Mouse (Mus musculus): ENCODE results near the gene Exoc6b.
A peak's percentile ranks its signal among the peaks of the same experiment; 100 is the strongest.

Gene Exoc6b

GRCm38 (mm10) chr6:85044621-85045152 is 24.6 kb downstream of the Exoc6b start:
- Histone ChIP-seq H3K27me3 (ENCODE audit: control insufficient read depth, insufficient read depth, low read length, poor library complexity, severe bottlenecking) (no peaks in the 10 kb centered on the region; the same call in 1 of the 2 replicates), H3K36me3 (ENCODE audit: control insufficient read depth, insufficient read depth, low read length, poor library complexity, severe bottlenecking) (no peaks in the 10 kb centered on the region)
- DNase-seq (ENCODE audit: low read depth, low spot score): no peak

- Histone ChIP-seq H3K27me3 (ENCODE audit: control insufficient read depth, insufficient read depth, low read length, poor library complexity, severe bottlenecking) (no peaks in the 10 kb centered on the region), H3K36me3 (ENCODE audit: control insufficient read depth, insufficient read depth, low read length, poor library complexity, severe bottlenecking) (no peaks in the 10 kb centered on the region)
- peak; percentile 79 for DNase-seq (ENCODE audit: low read depth, low spot score)
Observed at GRCm38 (mm10) chr6:85037677-85038076, 31.6 kb downstream of the Exoc6b start.

- no peaks in the 10 kb centered on the region for H3K36me3 ChIP-seq (ENCODE audit: control insufficient read depth, insufficient read depth, low read length, poor library complexity, severe bottlenecking)
- no peaks in the 10 kb centered on the region for H3K27me3 ChIP-seq (ENCODE audit: control insufficient read depth, insufficient read depth, low read length, poor library complexity, severe bottlenecking)
- DNase-seq (ENCODE audit: low read depth, low spot score): no peak
Observed at GRCm38 (mm10) chr6:85029671-85030070, 39.6 kb downstream of the Exoc6b start.

GRCm38 (mm10) chr6:85024403-85024802 is 44.9 kb downstream of the Exoc6b start:
- H3K36me3 ChIP-seq (ENCODE audit: control insufficient read depth, insufficient read depth, low read length, poor library complexity, severe bottlenecking): no peaks in the 10 kb centered on the region
- DNase-seq (ENCODE audit: low read depth, low spot score): no peak
- H3K27me3 ChIP-seq (ENCODE audit: control insufficient read depth, insufficient read depth, low read length, poor library complexity, severe bottlenecking): no peaks in the 10 kb centered on the region

DNA sequence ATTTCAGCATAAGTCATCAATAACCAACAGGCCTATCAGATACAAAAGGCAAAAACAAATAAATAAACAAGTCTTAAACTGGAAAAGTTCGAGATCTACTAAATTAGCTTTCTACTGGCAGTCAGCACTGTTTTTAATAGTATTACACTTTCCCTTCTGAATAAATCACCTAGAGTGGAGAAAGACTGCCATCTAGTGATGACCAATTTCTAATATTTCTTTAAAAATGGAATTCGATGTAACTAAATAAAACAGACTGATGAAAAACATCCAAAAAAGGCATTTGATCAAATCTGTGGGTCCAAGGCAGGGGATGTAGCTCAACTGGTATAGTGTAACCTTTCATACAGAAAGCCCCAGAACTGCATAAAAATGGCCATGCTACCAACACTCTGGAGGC is 52.3 kb downstream of the Exoc6b start:
- Histone ChIP-seq H3K27me3 (ENCODE audit: control insufficient read depth, insufficient read depth, low read length, poor library complexity, severe bottlenecking) (no peaks in the 10 kb centered on the region), H3K36me3 (ENCODE audit: control insufficient read depth, insufficient read depth, low read length, poor library complexity, severe bottlenecking) (no peaks in the 10 kb centered on the region)
- peak; percentile 18 for DNase-seq (ENCODE audit: low read depth, low spot score)

GRCm38 (mm10) chr6:85013906-85014305 is 55.4 kb downstream of the Exoc6b start:
- no peak for DNase-seq (ENCODE audit: low read depth, low spot score)
- no peaks in the 10 kb centered on the region for H3K36me3 ChIP-seq (ENCODE audit: control insufficient read depth, insufficient read depth, low read length, poor library complexity, severe bottlenecking)
- H3K27me3 ChIP-seq (ENCODE audit: control insufficient read depth, insufficient read depth, low read length, poor library complexity, severe bottlenecking): no peaks in the 10 kb centered on the region

GRCm38 (mm10) chr6:85010397-85010796 is 58.9 kb downstream of the Exoc6b start:
- Histone ChIP-seq H3K36me3 (ENCODE audit: control insufficient read depth, insufficient read depth, low read length, poor library complexity, severe bottlenecking) (no peaks in the 10 kb centered on the region), H3K27me3 (ENCODE audit: control insufficient read depth, insufficient read depth, low read length, poor library complexity, severe bottlenecking) (no peaks in the 10 kb centered on the region)
- DNase-seq (ENCODE audit: low read depth, low spot score): no peak

DNA sequence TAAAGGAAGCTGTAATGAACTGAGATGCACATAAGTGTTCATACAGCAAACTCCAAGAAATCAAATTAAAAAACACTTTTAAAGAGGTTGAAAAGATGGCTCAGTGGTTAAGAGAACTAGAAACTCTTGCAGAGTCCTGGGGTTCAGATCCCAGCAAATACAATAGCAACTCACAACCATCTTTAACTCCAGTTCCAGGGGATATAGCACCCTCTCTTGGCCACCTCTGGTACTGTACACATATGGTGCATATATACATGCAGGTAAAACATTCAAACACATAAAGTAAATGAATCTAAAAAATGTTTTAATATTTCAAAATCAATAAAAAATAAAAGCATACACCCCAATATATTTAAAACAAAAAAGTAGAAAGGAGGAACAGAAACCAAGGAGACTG is 73.9 kb downstream of the Exoc6b start:
- Histone ChIP-seq H3K27me3 (ENCODE audit: control insufficient read depth, insufficient read depth, low read length, poor library complexity, severe bottlenecking) (no peaks in the 10 kb centered on the region), H3K36me3 (ENCODE audit: control insufficient read depth, insufficient read depth, low read length, poor library complexity, severe bottlenecking) (no peaks in the 10 kb centered on the region)
- DNase-seq (ENCODE audit: low read depth, low spot score): no peak

DNA sequence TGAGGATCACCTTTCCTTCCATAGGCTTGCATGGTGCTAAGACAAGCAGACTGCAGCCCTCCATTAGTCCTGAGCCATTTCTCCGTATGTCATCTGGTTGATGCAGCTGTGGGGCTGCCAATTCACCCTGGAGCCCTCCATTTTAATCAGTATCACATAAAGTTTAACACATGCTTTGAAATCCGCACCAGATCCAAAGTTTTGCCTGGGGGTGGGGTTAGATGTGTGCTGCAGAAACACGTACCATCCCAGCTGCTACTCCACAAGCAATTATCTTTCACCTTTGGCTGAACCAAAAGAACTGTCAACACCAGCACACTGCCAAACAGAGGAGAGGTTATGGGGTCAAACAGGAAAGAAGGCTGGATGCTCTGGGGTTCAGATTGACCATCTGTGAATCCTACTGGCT is 92.7 kb downstream of the Exoc6b start:
- Histone ChIP-seq H3K36me3 (ENCODE audit: control insufficient read depth, insufficient read depth, low read length, poor library complexity, severe bottlenecking) (no peaks in the 10 kb centered on the region), H3K27me3 (ENCODE audit: control insufficient read depth, insufficient read depth, low read length, poor library complexity, severe bottlenecking) (no peaks in the 10 kb centered on the region)
- DNase-seq (ENCODE audit: low read depth, low spot score): no peak

DNA sequence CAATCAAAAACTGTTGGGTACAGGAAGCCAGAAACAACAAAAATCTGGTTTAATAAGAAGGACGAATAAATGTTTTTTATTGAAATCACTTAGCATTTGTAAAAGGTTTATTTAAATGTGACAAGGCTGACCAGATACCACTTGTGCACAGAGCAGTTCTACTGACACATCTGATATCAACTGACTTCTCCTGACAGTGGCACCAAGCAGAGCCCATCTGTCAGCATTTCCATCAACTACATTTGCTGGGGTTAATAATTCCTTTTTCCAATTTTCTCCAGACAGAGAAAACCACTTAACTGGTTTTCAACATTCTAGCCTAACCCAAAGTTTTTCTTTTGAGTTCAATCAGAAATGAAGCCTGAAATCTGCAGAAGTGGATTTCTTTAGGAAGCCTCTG is 100.8 kb downstream of the Exoc6b start:
- H3K27me3 ChIP-seq (ENCODE audit: control insufficient read depth, insufficient read depth, low read length, poor library complexity, severe bottlenecking): no peaks in the 10 kb centered on the region
- H3K36me3 ChIP-seq (ENCODE audit: control insufficient read depth, insufficient read depth, low read length, poor library complexity, severe bottlenecking): no peaks in the 10 kb centered on the region
- no peak for DNase-seq (ENCODE audit: low read depth, low spot score)

DNA sequence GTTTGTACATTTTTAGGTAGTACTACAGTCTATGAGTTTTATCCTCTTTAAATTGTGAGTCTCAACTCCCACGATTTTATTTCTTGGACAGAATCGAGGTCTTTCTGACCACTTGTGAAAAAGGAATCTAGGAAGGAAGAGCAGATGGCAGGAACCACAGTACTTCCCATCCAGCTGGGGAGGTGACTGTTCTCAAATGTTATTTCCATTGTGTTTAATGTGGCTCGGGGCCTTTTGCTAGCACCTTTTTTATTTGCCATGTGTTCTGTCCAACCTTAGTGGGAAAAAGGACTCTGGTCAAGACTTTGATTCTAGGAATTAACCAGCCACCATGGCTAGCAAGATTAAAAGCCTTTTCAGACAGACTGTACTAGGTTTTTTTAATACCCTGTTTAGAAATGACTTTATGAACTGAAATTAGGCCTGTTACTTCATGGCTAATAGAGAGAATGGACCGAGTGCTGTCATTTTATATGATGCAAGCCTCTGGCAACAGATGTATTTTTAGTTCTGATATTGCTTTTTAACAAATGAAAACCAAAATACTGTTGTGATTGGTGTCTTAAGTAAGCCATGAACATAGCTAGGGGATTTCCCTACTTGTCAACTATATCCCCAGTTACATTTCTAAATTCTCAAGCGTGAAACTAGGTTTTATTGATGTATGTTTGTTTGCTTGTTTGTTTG is 104.4 kb downstream of the Exoc6b start:
- Histone ChIP-seq H3K36me3 (ENCODE audit: control insufficient read depth, insufficient read depth, low read length, poor library complexity, severe bottlenecking) (no peaks in the 10 kb centered on the region), H3K27me3 (ENCODE audit: control insufficient read depth, insufficient read depth, low read length, poor library complexity, severe bottlenecking) (no peaks in the 10 kb centered on the region)
- no peak for DNase-seq (ENCODE audit: low read depth, low spot score)

GRCm38 (mm10) chr6:84963044-84963443 is 106.3 kb downstream of the Exoc6b start:
- DNase-seq (ENCODE audit: low read depth, low spot score): no peak
- H3K27me3 ChIP-seq (ENCODE audit: control insufficient read depth, insufficient read depth, low read length, poor library complexity, severe bottlenecking): no peaks in the 10 kb centered on the region
- H3K36me3 ChIP-seq (ENCODE audit: control insufficient read depth, insufficient read depth, low read length, poor library complexity, severe bottlenecking): no peaks in the 10 kb centered on the region

GRCm38 (mm10) chr6:84961763-84962162 is 107.5 kb downstream of the Exoc6b start:
- DNase-seq (ENCODE audit: low read depth, low spot score): no peak
- Histone ChIP-seq H3K36me3 (ENCODE audit: control insufficient read depth, insufficient read depth, low read length, poor library complexity, severe bottlenecking) (no peaks in the 10 kb centered on the region), H3K27me3 (ENCODE audit: control insufficient read depth, insufficient read depth, low read length, poor library complexity, severe bottlenecking) (no peaks in the 10 kb centered on the region)

GRCm38 (mm10) chr6:84959520-84959919 is 109.8 kb downstream of the Exoc6b start:
- Histone ChIP-seq H3K27me3 (ENCODE audit: control insufficient read depth, insufficient read depth, low read length, poor library complexity, severe bottlenecking) (no peaks in the 10 kb centered on the region), H3K36me3 (ENCODE audit: control insufficient read depth, insufficient read depth, low read length, poor library complexity, severe bottlenecking) (no peaks in the 10 kb centered on the region)
- no peak for DNase-seq (ENCODE audit: low read depth, low spot score)

- Histone ChIP-seq H3K27me3 (ENCODE audit: control insufficient read depth, insufficient read depth, low read length, poor library complexity, severe bottlenecking) (no peaks in the 10 kb centered on the region), H3K36me3 (ENCODE audit: control insufficient read depth, insufficient read depth, low read length, poor library complexity, severe bottlenecking) (no peaks in the 10 kb centered on the region)
- DNase-seq (ENCODE audit: low read depth, low spot score): no peak
Observed at GRCm38 (mm10) chr6:84951621-84952020, 117.7 kb downstream of the Exoc6b start.

DNA sequence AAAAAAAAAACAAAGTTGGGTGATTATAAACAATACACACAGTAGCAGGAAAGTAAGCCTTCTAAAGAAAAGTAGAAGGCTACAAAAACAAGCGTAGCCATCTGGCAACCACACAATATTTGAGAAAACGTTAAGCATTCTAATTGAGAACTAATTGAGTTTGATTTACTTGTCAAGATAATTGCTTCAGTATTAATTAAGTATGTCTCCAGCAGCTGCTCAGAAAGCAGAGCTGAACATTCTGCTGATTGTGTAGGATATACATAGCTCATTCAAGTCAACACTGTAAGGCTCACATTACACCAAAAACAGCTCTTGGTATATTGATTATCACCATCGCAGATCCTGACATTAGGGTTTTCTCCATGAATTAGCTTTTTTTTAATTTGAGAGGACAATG is 122.7 kb downstream of the Exoc6b start:
- no peak for DNase-seq (ENCODE audit: low read depth, low spot score)

More for the DNA sequence above, 122.7 kb downstream of the Exoc6b start:
- H3K36me3 ChIP-seq (ENCODE audit: control insufficient read depth, insufficient read depth, low read length, poor library complexity, severe bottlenecking): no peaks in the 10 kb centered on the region
- H3K27me3 ChIP-seq (ENCODE audit: control insufficient read depth, insufficient read depth, low read length, poor library complexity, severe bottlenecking): no peaks in the 10 kb centered on the region
